Mouse (Mus musculus) heart, embryonic 10.5 days (tissue): Measurements from ENCODE around the gene Eif3g. TPM values are rescaled to one million over a fixed set of nuclear protein-coding genes. Genes with fewer than 3 reads are reported as not detected.

Source experiments
- DNase-seq: peaks from one replicate; pipeline ENCODE4 v3.0.0-alpha.2; 2017; ENCODE audit warnings: low spot score
- H3K27ac ChIP-seq: fragments of 300-500 bp; sonication (generic); 2 replicates; pipeline ENCODE4 v1.5.1; 2016; ENCODE audit warnings: mild to moderate bottlenecking
- H3K27me3 ChIP-seq: fragments of 300-500 bp; sonication (generic); 2 replicates; pipeline ENCODE4 v1.6.1; 2016; ENCODE audit warnings: mild to moderate bottlenecking; ENCODE audit not compliant: poor library complexity, insufficient read depth, severe bottlenecking
- H3K36me3 ChIP-seq: fragments of 300-500 bp; sonication (generic); 2 replicates; pipeline ENCODE4 v1.6.1; 2016; ENCODE audit warnings: mild to moderate bottlenecking, moderate library complexity
- H3K4me1 ChIP-seq: fragments of 300-500 bp; sonication (generic); 2 replicates; pipeline ENCODE4 v1.6.1; 2016; ENCODE audit warnings: mild to moderate bottlenecking
- H3K4me3 ChIP-seq: fragments of 300-500 bp; sonication (generic); 2 replicates; pipeline ENCODE4 v1.5.1; 2016; ENCODE audit warnings: mild to moderate bottlenecking, moderate library complexity
- H3K9me3 ChIP-seq: fragments of 300-500 bp; sonication (generic); 2 replicates; pipeline ENCODE4 v1.6.1; 2016; ENCODE audit warnings: mild to moderate bottlenecking, moderate library complexity
- WGBS: fragments of 180-500 bp; shearing (Covaris S2); methylation state at CpG from one replicate; pipeline ENCODE4 v1.1.7; 2016; 5-methylcytosine and 5-hydroxymethylcytosine counted together
- microRNA-seq: library from miRNA; unstranded; fragments of <30 nt; microRNA quantifications from one replicate; pipeline ENCODE4, GENCODE M21; 2017
- polyA plus RNA-seq: library from polyadenylated mRNA; unstranded; fragments of >200 nt; fragmentation: Nextera tagmentation; extraction: Ambion mirVana; gene quantifications from 2 replicates; pipeline ENCODE4 v1.2.1, GENCODE M21; 2016

Gene Eif3g
- polyA plus RNA-seq, 1 experiment from 2014 or later = 389 TPM

DNA sequence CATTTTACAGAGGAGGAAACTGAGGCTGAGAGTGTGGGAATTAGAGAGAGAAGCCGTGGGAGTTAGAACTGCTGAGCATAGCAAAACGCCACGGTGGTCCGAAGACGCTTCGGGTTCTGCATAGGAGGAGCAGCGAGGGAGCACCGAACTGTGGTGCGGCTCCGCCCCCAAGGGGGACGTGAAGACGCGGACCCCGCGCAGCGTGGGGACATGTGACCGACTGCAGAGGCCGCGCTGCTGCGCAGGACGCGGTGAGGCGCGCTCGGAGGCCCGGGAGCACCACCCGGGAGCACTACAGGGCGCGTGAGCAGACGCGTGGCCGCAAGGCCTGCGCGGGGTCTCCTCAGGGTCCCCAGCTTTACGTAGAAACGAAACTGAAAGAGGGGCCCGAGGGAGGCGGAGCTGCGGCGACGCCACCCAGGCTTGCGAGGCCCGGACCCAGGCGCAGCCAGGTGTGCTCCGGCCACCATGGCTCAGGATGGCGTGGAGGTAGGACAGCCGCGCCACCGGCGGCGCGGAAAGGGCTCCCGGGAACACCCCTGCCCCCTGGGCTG lies 29.9 kb downstream of the Eif3g start, which contains the start of gene A230050P20Rik:
Gene A230050P20Rik, plus strand, starts transcription at position 195 of the 554 bp plus-strand sequence.
- no peaks in the 10 kb centered on the region for H3K9me3 ChIP-seq
- peaks cover 12% of the 10 kb centered on the region for H3K4me1 ChIP-seq
- no peak for DNase-seq
- peaks cover 66% of the 10 kb centered on the region for H3K27me3 ChIP-seq
- H3K36me3 ChIP-seq = 0 out of 2 replicates have a peak, but pooled peaks cover 2% of the 10 kb centered on the region
- 9% methylated on average over 53 of the region's 53 CpGs for WGBS
- peak within 1 kb of the TSS; percentile 39 for H3K27ac ChIP-seq
- peak within 1 kb of the TSS; percentile 60 for H3K4me3 ChIP-seq

DNA sequence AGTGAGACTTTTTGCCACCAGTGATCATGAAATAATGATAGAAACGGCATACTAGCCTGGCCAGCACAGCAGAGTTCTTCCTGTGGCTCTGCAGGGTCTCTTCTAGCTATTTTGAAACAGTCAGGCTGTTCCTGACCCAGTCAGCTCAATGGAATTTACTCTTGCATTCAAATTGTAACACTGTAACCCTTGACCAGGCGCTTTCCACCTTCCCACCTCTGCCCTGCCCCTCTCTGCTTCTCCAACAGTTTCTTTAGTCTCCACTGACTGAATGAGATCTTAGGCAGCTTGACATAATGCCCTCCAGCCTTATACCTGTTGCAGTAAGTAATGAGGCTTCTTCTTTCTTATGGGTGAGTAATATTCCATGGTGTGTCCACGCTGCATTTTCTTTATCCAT lies 31.5 kb downstream of the Eif3g start:
- WGBS = 45% methylated on average over 3 of the region's 3 CpGs

DNA sequence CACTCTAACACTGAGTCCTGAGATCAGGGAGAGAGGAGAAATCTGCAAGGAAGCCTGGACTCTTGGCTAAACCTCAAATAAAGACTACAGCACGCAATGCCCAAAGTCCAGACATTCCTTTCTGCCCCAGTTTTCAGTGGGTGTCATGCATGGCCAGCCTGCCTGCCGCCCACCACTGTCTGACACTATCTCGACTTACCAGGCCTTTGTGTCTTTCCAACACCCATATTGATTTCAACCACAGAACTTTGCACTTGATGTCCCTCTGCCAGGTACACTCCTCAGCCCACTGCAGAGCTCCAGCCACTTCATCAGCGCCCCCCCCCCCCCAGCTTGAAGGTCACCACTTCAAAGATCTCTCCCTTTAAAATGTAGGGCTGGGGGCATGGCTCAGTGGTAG lies 36.2 kb downstream of the Eif3g start:
- WGBS = 47% methylated on average over 4 of the region's 4 CpGs
- Histone ChIP-seq H3K27ac (no peak overlapping the region), H3K27me3 (peaks cover 14% of the 10 kb centered on the region), H3K4me1 (no peaks in the 10 kb centered on the region), H3K36me3 (no peaks in the 10 kb centered on the region), H3K4me3 (no peak overlapping the region), H3K9me3 (no peaks in the 10 kb centered on the region)
- DNase-seq = no peak

More for the DNA sequence above, 31.5 kb downstream of the Eif3g start:
- H3K4me1 ChIP-seq = peaks cover 12% of the 10 kb centered on the region
- H3K4me3 ChIP-seq = no peak overlapping the region
- peaks cover 55% of the 10 kb centered on the region for H3K27me3 ChIP-seq
- H3K27ac ChIP-seq = no peak overlapping the region
- no peak for DNase-seq
- H3K9me3 ChIP-seq = no peaks in the 10 kb centered on the region
- H3K36me3 ChIP-seq = 0 out of 2 replicates have a peak, but pooled peaks cover 2% of the 10 kb centered on the region

DNA sequence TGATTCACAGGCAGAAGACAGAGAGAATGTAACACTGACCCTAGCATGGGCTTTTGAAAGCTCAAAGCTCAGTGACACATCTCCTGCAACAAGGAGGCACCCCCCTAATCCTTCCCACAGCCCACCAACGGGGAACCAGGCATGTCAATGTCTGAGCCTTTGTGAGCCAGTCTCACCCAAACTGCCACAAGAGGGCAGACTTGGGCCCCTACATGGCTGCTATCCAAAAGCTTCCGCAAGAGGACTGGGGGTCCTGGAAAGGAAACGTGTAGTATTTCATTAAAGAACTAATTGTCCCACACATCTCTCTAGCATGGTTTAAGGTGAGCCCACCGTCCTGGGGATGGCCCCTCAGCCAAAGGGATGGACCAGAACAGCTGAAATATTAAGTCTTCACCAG lies 36.6 kb downstream of the Eif3g start:
- no peak for DNase-seq
- Histone ChIP-seq H3K4me3 (no peak overlapping the region), H3K9me3 (no peaks in the 10 kb centered on the region), H3K27me3 (peaks cover 10% of the 10 kb centered on the region), H3K4me1 (no peaks in the 10 kb centered on the region), H3K36me3 (no peaks in the 10 kb centered on the region), H3K27ac (no peak overlapping the region)
- WGBS = 12% methylated on average over 4 of the region's 4 CpGs

DNA sequence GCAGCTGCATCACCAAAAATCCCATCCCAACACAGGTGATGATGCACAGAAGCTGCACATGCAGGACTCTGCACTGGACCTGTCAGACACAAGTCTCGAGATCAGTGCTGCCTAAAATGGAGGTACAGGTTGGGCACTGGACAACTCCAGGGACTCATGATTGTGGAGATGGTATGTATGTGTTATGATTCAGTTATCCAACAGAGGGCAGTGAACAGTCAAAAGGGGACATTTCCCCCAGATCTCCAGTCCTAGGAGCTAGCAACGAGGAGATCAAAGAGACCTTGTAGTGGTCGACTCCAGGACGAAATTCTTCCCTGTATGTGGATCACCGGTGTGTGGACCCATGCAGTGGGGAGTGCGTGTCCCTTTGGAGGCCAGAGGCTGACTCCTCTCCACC lies 38.5 kb downstream of the Eif3g start:
- H3K36me3 ChIP-seq = no peaks in the 10 kb centered on the region
- H3K4me3 ChIP-seq = no peak overlapping the region
- no peaks in the 10 kb centered on the region for H3K4me1 ChIP-seq
- no peaks in the 10 kb centered on the region for H3K27me3 ChIP-seq
- WGBS = 41% methylated on average over 6 of the region's 6 CpGs
- DNase-seq = no peak
- no peak overlapping the region for H3K27ac ChIP-seq
- no peaks in the 10 kb centered on the region for H3K9me3 ChIP-seq

DNA sequence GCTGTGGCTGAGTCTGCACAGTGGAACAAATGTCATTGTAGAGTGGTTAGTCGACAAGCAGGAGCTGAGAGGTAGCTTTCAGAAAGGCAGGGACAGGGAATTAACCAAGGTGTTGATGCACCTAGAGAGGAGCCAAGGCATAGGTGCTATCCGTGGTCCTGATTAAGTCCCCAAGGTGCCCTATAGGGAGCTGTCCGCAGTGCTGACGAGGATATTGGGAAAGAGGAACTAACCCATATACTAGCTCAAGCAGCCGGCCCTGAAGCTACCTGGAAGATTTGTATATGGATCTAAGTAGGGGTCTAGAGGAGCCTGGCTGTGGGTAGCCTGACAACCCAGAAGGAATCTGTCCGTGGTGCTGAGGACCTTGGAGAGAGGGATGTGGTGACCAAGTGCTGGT lies 41.3 kb downstream of the Eif3g start:
- H3K4me1 ChIP-seq = no peaks in the 10 kb centered on the region
- WGBS = 8% methylated on average over 6 of the region's 6 CpGs
- DNase-seq = no peak
- H3K27ac ChIP-seq = no peak overlapping the region
- no peak overlapping the region for H3K4me3 ChIP-seq
- H3K27me3 ChIP-seq = no peaks in the 10 kb centered on the region; the same call in 1 of the 2 replicates
- H3K36me3 ChIP-seq = no peaks in the 10 kb centered on the region
- H3K9me3 ChIP-seq = no peaks in the 10 kb centered on the region

DNA sequence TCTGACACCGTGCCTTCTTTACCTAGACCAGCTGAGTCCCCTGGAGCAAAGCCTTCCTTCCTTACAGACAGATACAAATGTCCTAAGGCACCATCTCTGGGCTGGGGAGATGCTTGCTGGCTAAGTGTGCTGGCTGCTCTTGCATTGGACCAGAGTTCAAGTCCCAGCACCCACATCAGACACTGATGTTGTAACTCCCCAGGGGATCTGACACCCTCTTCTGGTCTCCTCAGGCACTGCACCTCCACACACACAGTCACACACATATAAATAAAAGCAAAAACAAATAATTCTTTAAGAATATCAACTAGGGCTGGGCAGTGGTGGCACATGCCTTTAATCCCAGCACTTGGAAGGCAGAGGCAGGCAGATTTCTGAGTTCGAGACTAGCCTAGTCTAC lies 48.2 kb downstream of the Eif3g start:
- Histone ChIP-seq H3K27ac (no peak overlapping the region), H3K9me3 (no peaks in the 10 kb centered on the region), H3K27me3 (peaks cover 8% of the 10 kb centered on the region), H3K4me3 (no peak overlapping the region), H3K36me3 (no peaks in the 10 kb centered on the region), H3K4me1 (no peaks in the 10 kb centered on the region)
- no peak for DNase-seq
- WGBS = 77% methylated on average over 2 of the region's 2 CpGs

Small RNA genes within 50 kb of the gene (microRNA-seq; reads per million reads assigned to microRNA genes)
- gene Mir7081 = not detected

Other genes with a start within 250 kb of the Eif3g start
- gene Pin1, start 246.5 kb downstream of the Eif3g start, polyA plus RNA-seq = 68.6 and 80.2 TPM in 2 replicates
- 1.3 and 3.2 TPM in 2 replicates for gene Olfm2, start 152.3 kb downstream of the Eif3g start, polyA plus RNA-seq
- 0.06 and 0.11 TPM in 2 replicates for gene Col5a3, start 83.6 kb downstream of the Eif3g start, polyA plus RNA-seq
- gene Rdh8, start 80.1 kb downstream of the Eif3g start, polyA plus RNA-seq = not detected in 2 replicates
- 2.5 and 3.0 TPM in 2 replicates for gene A230050P20Rik, start 30.0 kb downstream of the Eif3g start, polyA plus RNA-seq
- 3.5 and 7.2 TPM in 2 replicates for gene Angptl6, start 18.9 kb downstream of the Eif3g start, polyA plus RNA-seq
- 66.0 and 95.8 TPM in 2 replicates for gene Ppan, start 10.4 kb downstream of the Eif3g start, polyA plus RNA-seq
- 105 and 110 TPM in 2 replicates for gene Dnmt1, start 61.3 kb upstream of the Eif3g start, polyA plus RNA-seq
- 25.1 and 34.6 TPM in 2 replicates for gene S1pr2, start 78.2 kb upstream of the Eif3g start, polyA plus RNA-seq
- 157 and 162 TPM in 2 replicates for gene Mrpl4, start 104.1 kb upstream of the Eif3g start, polyA plus RNA-seq
- 7.7 and 9.7 TPM in 2 replicates for gene Icam1, start 117.4 kb upstream of the Eif3g start, polyA plus RNA-seq
- gene Icam4, start 130.8 kb upstream of the Eif3g start, polyA plus RNA-seq = 15.2 and 19.9 TPM in 2 replicates
- gene Icam5, start 133.4 kb upstream of the Eif3g start, polyA plus RNA-seq = 0.06 and 0.09 TPM in 2 replicates
- gene Zglp1, start 168.5 kb upstream of the Eif3g start, polyA plus RNA-seq = 1.0 and 1.9 TPM in 2 replicates
- gene Gm49373, start 174.5 kb upstream of the Eif3g start, polyA plus RNA-seq = 0.25 and 0.79 TPM in 2 replicates
- 64.6 and 79.5 TPM in 2 replicates for gene Fdx1l, start 175.0 kb upstream of the Eif3g start, polyA plus RNA-seq
- 3.2 and 3.4 TPM in 2 replicates for gene Gm38431, start 193.4 kb upstream of the Eif3g start, polyA plus RNA-seq
- 76.7 and 83.9 TPM in 2 replicates for gene Raver1, start 193.4 kb upstream of the Eif3g start, polyA plus RNA-seq
- 12.6 and 16.5 TPM in 2 replicates for gene Tyk2, start 232.6 kb upstream of the Eif3g start, polyA plus RNA-seq